Mouse (Mus musculus): ENCODE results near the gene Itga1. TPM values are rescaled to one million over a fixed set of nuclear protein-coding genes. Genes with fewer than 3 reads are reported as not detected.

The Itga1 gene
- polyA plus RNA-seq, 1 experiment, result 3.5 TPM

- peak overlapping the region; percentile 53; the same call in 1 of the 2 replicates for H3K27ac ChIP-seq (ENCODE audit: insufficient read depth, low read depth, low read length)
- no peaks in the 10 kb centered on the region for H3K36me3 ChIP-seq (ENCODE audit: control insufficient read depth, insufficient read depth, low read length)
- no peak overlapping the region for H3K4me3 ChIP-seq (ENCODE audit: low read depth, low read length)
- TF ChIP-seq POLR2A (IDR thresholded peaks at IDR 0.05; ENCODE audit: low read depth, low read length), result no peak
- TF ChIP-seq CTCF (IDR thresholded peaks at IDR 0.05; ENCODE audit: extremely low read depth, insufficient read length, insufficient replicate concordance, low read depth, low read length), result no peak
- WGBS, result 61% methylated on average over 9 of the region's 9 CpGs
- H3K4me1 ChIP-seq (ENCODE audit: control insufficient read depth, insufficient read depth, insufficient read length, low read length), result no peaks in the 10 kb centered on the region
- H3K27me3 ChIP-seq (ENCODE audit: control insufficient read depth, insufficient read depth, low read length), result no peaks in the 10 kb centered on the region
Measured at GRCm38 (mm10) chr13:115054783-115055182, 47.0 kb downstream of the Itga1 start.

GRCm38 (mm10) chr13:115052568-115052967 lies 49.2 kb downstream of the Itga1 start:
- Histone ChIP-seq H3K27me3 (ENCODE audit: control insufficient read depth, insufficient read depth, low read length) (no peaks in the 10 kb centered on the region), H3K36me3 (ENCODE audit: control insufficient read depth, insufficient read depth, low read length) (no peaks in the 10 kb centered on the region), H3K4me1 (ENCODE audit: control insufficient read depth, insufficient read depth, insufficient read length, low read length) (no peaks in the 10 kb centered on the region), H3K4me3 (ENCODE audit: low read depth, low read length) (no peak overlapping the region), H3K27ac (ENCODE audit: insufficient read depth, low read depth, low read length) (no peak overlapping the region)
- 86% methylated on average over 7 of the region's 7 CpGs for WGBS
- TF ChIP-seq POLR2A (IDR thresholded peaks at IDR 0.05; ENCODE audit: low read depth, low read length), result no peak
- TF ChIP-seq CTCF (IDR thresholded peaks at IDR 0.05; ENCODE audit: extremely low read depth, insufficient read length, insufficient replicate concordance, low read depth, low read length), result no peak

- H3K4me1 ChIP-seq (ENCODE audit: control insufficient read depth, insufficient read depth, insufficient read length, low read length), result no peaks in the 10 kb centered on the region
- WGBS, result 82% methylated on average over 13 of the region's 13 CpGs
- H3K36me3 ChIP-seq (ENCODE audit: control insufficient read depth, insufficient read depth, low read length), result no peaks in the 10 kb centered on the region
- H3K27ac ChIP-seq (ENCODE audit: insufficient read depth, low read depth, low read length), result no peak overlapping the region
- no peak overlapping the region for H3K4me3 ChIP-seq (ENCODE audit: low read depth, low read length)
- H3K27me3 ChIP-seq (ENCODE audit: control insufficient read depth, insufficient read depth, low read length), result no peaks in the 10 kb centered on the region
- TF ChIP-seq POLR2A (IDR thresholded peaks at IDR 0.05; ENCODE audit: low read depth, low read length) (no peak), CTCF (IDR thresholded peaks at IDR 0.05; ENCODE audit: extremely low read depth, insufficient read length, insufficient replicate concordance, low read depth, low read length) (no peak)
Measured at GRCm38 (mm10) chr13:115050660-115051559, 50.9 kb downstream of the Itga1 start.

GRCm38 (mm10) chr13:115042652-115043051 lies 59.1 kb downstream of the Itga1 start:
- 57% methylated on average over 2 of the region's 2 CpGs for WGBS
- Histone ChIP-seq H3K36me3 (ENCODE audit: control insufficient read depth, insufficient read depth, low read length) (no peaks in the 10 kb centered on the region), H3K27me3 (ENCODE audit: control insufficient read depth, insufficient read depth, low read length) (no peaks in the 10 kb centered on the region), H3K27ac (ENCODE audit: insufficient read depth, low read depth, low read length) (no peak overlapping the region), H3K4me1 (ENCODE audit: control insufficient read depth, insufficient read depth, insufficient read length, low read length) (no peaks in the 10 kb centered on the region), H3K4me3 (ENCODE audit: low read depth, low read length) (no peak overlapping the region)
- TF ChIP-seq POLR2A (IDR thresholded peaks at IDR 0.05; ENCODE audit: low read depth, low read length) (no peak), CTCF (IDR thresholded peaks at IDR 0.05; ENCODE audit: extremely low read depth, insufficient read length, insufficient replicate concordance, low read depth, low read length) (no peak)

GRCm38 (mm10) chr13:115037304-115037703 lies 64.5 kb downstream of the Itga1 start:
- no peak overlapping the region for H3K4me3 ChIP-seq (ENCODE audit: low read depth, low read length)
- H3K27ac ChIP-seq (ENCODE audit: insufficient read depth, low read depth, low read length), result no peak overlapping the region
- no peaks in the 10 kb centered on the region for H3K4me1 ChIP-seq (ENCODE audit: control insufficient read depth, insufficient read depth, insufficient read length, low read length)
- 92% methylated on average over 4 of the region's 4 CpGs for WGBS
- no peak for TF ChIP-seq CTCF (IDR thresholded peaks at IDR 0.05; ENCODE audit: extremely low read depth, insufficient read length, insufficient replicate concordance, low read depth, low read length)
- TF ChIP-seq POLR2A (IDR thresholded peaks at IDR 0.05; ENCODE audit: low read depth, low read length), result no peak
- no peaks in the 10 kb centered on the region for H3K27me3 ChIP-seq (ENCODE audit: control insufficient read depth, insufficient read depth, low read length)
- no peaks in the 10 kb centered on the region for H3K36me3 ChIP-seq (ENCODE audit: control insufficient read depth, insufficient read depth, low read length)

- H3K4me1 ChIP-seq (ENCODE audit: control insufficient read depth, insufficient read depth, insufficient read length, low read length), result no peaks in the 10 kb centered on the region
- H3K4me3 ChIP-seq (ENCODE audit: low read depth, low read length), result no peak overlapping the region
- TF ChIP-seq POLR2A (IDR thresholded peaks at IDR 0.05; ENCODE audit: low read depth, low read length) (no peak), CTCF (IDR thresholded peaks at IDR 0.05; ENCODE audit: extremely low read depth, insufficient read length, insufficient replicate concordance, low read depth, low read length) (no peak)
- no peaks in the 10 kb centered on the region for H3K27me3 ChIP-seq (ENCODE audit: control insufficient read depth, insufficient read depth, low read length)
- H3K36me3 ChIP-seq (ENCODE audit: control insufficient read depth, insufficient read depth, low read length), result no peaks in the 10 kb centered on the region
- no peak overlapping the region for H3K27ac ChIP-seq (ENCODE audit: insufficient read depth, low read depth, low read length)
- WGBS, result 62% methylated on average over 8 of the region's 8 CpGs
Measured at GRCm38 (mm10) chr13:115035387-115035786, 66.4 kb downstream of the Itga1 start.

GRCm38 (mm10) chr13:115033135-115033534 lies 68.6 kb downstream of the Itga1 start:
- Histone ChIP-seq H3K36me3 (ENCODE audit: control insufficient read depth, insufficient read depth, low read length) (peaks cover 3% of the 10 kb centered on the region; the same call in 1 of the 2 replicates), H3K27ac (ENCODE audit: insufficient read depth, low read depth, low read length) (no peak overlapping the region), H3K4me1 (ENCODE audit: control insufficient read depth, insufficient read depth, insufficient read length, low read length) (no peaks in the 10 kb centered on the region), H3K4me3 (ENCODE audit: low read depth, low read length) (no peak overlapping the region), H3K27me3 (ENCODE audit: control insufficient read depth, insufficient read depth, low read length) (no peaks in the 10 kb centered on the region)
- TF ChIP-seq POLR2A (IDR thresholded peaks at IDR 0.05; ENCODE audit: low read depth, low read length) (no peak), CTCF (IDR thresholded peaks at IDR 0.05; ENCODE audit: extremely low read depth, insufficient read length, insufficient replicate concordance, low read depth, low read length) (no peak)
- 23% methylated on average over 2 of the region's 2 CpGs for WGBS
